In genomic region chr1:61997711-61998110, GRCm38 (mm10) we compare ENCODE assay signal across 19 mouse cellular contexts.
DNase-seq lines count a peak whose midpoint lies in the region; ATAC-seq and TF ChIP-seq lines count a peak whose summit lies in the region.
"Had no signal": no experiment of that assay in that cellular context is flagged by ENCODE, and none has a peak within 500 bp of the region (broad histone marks: within the 10 kb centered on the region; RNA-seq: fewer than 3 reads in every experiment).

No protein-coding gene starts in this region.

- H3K4me2 ChIP-seq in midbrain, embryonic 11.5 days, result no peak overlapping the region
- no peak overlapping the region for H3K4me2 ChIP-seq in midbrain, postnatal 0 days (ENCODE audit: low read depth, low read length, poor library complexity, severe bottlenecking)
- H3K4me2 ChIP-seq in forebrain, embryonic 12.5 days, result no peak overlapping the region
- H3K4me2 ChIP-seq in forebrain, postnatal 0 days (ENCODE audit: low read depth), result no peak overlapping the region
- H3K4me2 ChIP-seq: kidney, embryonic 15.5 days; liver, embryonic 15.5 days; neural tube, embryonic 12.5 days had no signal

- H3K27me3 ChIP-seq in midbrain, embryonic 11.5 days (ENCODE audit: control insufficient read depth, insufficient read depth, low read length), result no peaks in the 10 kb centered on the region
- no peaks in the 10 kb centered on the region for H3K27me3 ChIP-seq in midbrain, postnatal 0 days (ENCODE audit: insufficient read depth, low read length)
- no peaks in the 10 kb centered on the region for H3K27me3 ChIP-seq in forebrain, embryonic 12.5 days
- H3K27me3 ChIP-seq in forebrain, postnatal 0 days (ENCODE audit: insufficient read depth, low read length), result no peaks in the 10 kb centered on the region
- H3K27me3 ChIP-seq: kidney, embryonic 15.5 days; liver, embryonic 15.5 days; neural tube, embryonic 12.5 days had no signal

- DNase-seq in midbrain, embryonic 11.5 days (ENCODE audit: low spot score, missing footprints), result no peak
- DNase-seq in midbrain, postnatal 0 days (ENCODE audit: low spot score), result no peak
- no peak for DNase-seq in forebrain, postnatal 0 days
- DNase-seq in retina, postnatal 1 day, result peak; percentile 57
- DNase-seq in adrenal gland, postnatal 25 days, result no peak
- DNase-seq: adrenal gland, adult 8-10 months; cerebellum, adult 11 months; cerebellum, postnatal 25 days; gastrocnemius, postnatal 25 days; heart, adult 2 months; heart, postnatal 4 days; layer of hippocampus, postnatal 36 days; thymus, postnatal 25 days had no signal

- TF ChIP-seq CTCF in midbrain, postnatal 0 days (IDR thresholded peaks at IDR 0.05), result no peak
- TF ChIP-seq CTCF in forebrain, postnatal 0 days (IDR thresholded peaks at IDR 0.05; ENCODE audit: low read depth), result no peak

- H3K27ac ChIP-seq in midbrain, embryonic 11.5 days (ENCODE audit: low read depth, low read length), result no peak overlapping the region
- H3K27ac ChIP-seq in midbrain, postnatal 0 days (ENCODE audit: low read depth, low read length), result no peak overlapping the region
- H3K27ac ChIP-seq in forebrain, embryonic 12.5 days, result no peak overlapping the region; the same call in 1 of the 2 replicates
- H3K27ac ChIP-seq in forebrain, postnatal 0 days (ENCODE audit: low read depth, low read length), result no peak overlapping the region
- H3K27ac ChIP-seq: heart, adult 2 months; kidney, embryonic 15.5 days; liver, embryonic 15.5 days; neural tube, embryonic 12.5 days had no signal

- H3K4me1 ChIP-seq in midbrain, embryonic 11.5 days (ENCODE audit: control insufficient read depth, insufficient read depth, low read length), result peaks cover 5% of the 10 kb centered on the region; the same call in 1 of the 2 replicates
- 0 out of 2 replicates have a peak, but pooled peaks cover 3% of the 10 kb centered on the region for H3K4me1 ChIP-seq in midbrain, postnatal 0 days (ENCODE audit: insufficient read depth, low read length)
- H3K4me1 ChIP-seq in forebrain, embryonic 12.5 days, result peaks cover 12% of the 10 kb centered on the region
- no peaks in the 10 kb centered on the region for H3K4me1 ChIP-seq in forebrain, postnatal 0 days (ENCODE audit: insufficient read depth)
- H3K4me1 ChIP-seq: kidney, embryonic 15.5 days; liver, embryonic 15.5 days; neural tube, embryonic 12.5 days had no signal

- no peaks in the 10 kb centered on the region for H3K9me3 ChIP-seq in midbrain, embryonic 11.5 days (ENCODE audit: control insufficient read depth, low read length)
- H3K9me3 ChIP-seq in midbrain, postnatal 0 days (ENCODE audit: low read length), result no peaks in the 10 kb centered on the region
- no peaks in the 10 kb centered on the region for H3K9me3 ChIP-seq in forebrain, embryonic 12.5 days
- no peaks in the 10 kb centered on the region for H3K9me3 ChIP-seq in forebrain, postnatal 0 days (ENCODE audit: low read length)
- H3K9me3 ChIP-seq: kidney, embryonic 15.5 days; liver, embryonic 15.5 days; neural tube, embryonic 12.5 days had no signal

- no peaks in the 10 kb centered on the region for H3K36me3 ChIP-seq in midbrain, embryonic 11.5 days (ENCODE audit: control insufficient read depth, insufficient read depth, low read length)
- H3K36me3 ChIP-seq in midbrain, postnatal 0 days (ENCODE audit: insufficient read depth, low read length), result no peaks in the 10 kb centered on the region
- no peaks in the 10 kb centered on the region for H3K36me3 ChIP-seq in forebrain, embryonic 12.5 days (replicated peaks)
- H3K36me3 ChIP-seq in forebrain, postnatal 0 days (ENCODE audit: insufficient read depth), result no peaks in the 10 kb centered on the region
- H3K36me3 ChIP-seq: kidney, embryonic 15.5 days; liver, embryonic 15.5 days; neural tube, embryonic 12.5 days had no signal

- peak; percentile 63 for ATAC-seq in midbrain, embryonic 11.5 days (ENCODE audit: low FRiP score)
- ATAC-seq in midbrain, postnatal 0 days (ENCODE audit: low FRiP score), result no peak
- ATAC-seq in forebrain, embryonic 12.5 days (ENCODE audit: low FRiP score), result peak; percentile 79
- ATAC-seq in forebrain, postnatal 0 days, result peak; percentile 40; the same call in 1 of the 2 replicates
- ATAC-seq in erythroid progenitor cell, adult 5-6 weeks (replicated peaks; ENCODE audit: low FRiP score, poor library complexity, severe bottlenecking), result no peak
- ATAC-seq: intestine, embryonic 16.5 days had no signal

- 25% methylated on average over 3 of the region's 3 CpGs for WGBS in midbrain, embryonic 11.5 days
- WGBS in midbrain, postnatal 0 days, result 21% methylated on average over 3 of the region's 3 CpGs
- 16% methylated on average over 3 of the region's 3 CpGs for WGBS in forebrain, embryonic 12.5 days
- WGBS in forebrain, postnatal 0 days, result 18% methylated on average over 3 of the region's 3 CpGs

- no peak overlapping the region for H3K9ac ChIP-seq in midbrain, embryonic 11.5 days (ENCODE audit: low read length)
- H3K9ac ChIP-seq in midbrain, postnatal 0 days (replicated peaks; ENCODE audit: low read length, poor library complexity, severe bottlenecking), result no peak overlapping the region
- no peak overlapping the region for H3K9ac ChIP-seq in forebrain, embryonic 12.5 days
- H3K9ac ChIP-seq in forebrain, postnatal 0 days, result no peak overlapping the region
- H3K9ac ChIP-seq: kidney, embryonic 15.5 days; liver, embryonic 15.5 days; neural tube, embryonic 12.5 days had no signal

- no peak overlapping the region for H3K4me3 ChIP-seq in midbrain, embryonic 11.5 days (ENCODE audit: low read depth, low read length)
- H3K4me3 ChIP-seq in midbrain, postnatal 0 days (ENCODE audit: low read depth, low read length), result no peak overlapping the region
- H3K4me3 ChIP-seq in forebrain, embryonic 12.5 days (replicated peaks), result no peak overlapping the region
- no peak overlapping the region for H3K4me3 ChIP-seq in forebrain, postnatal 0 days (ENCODE audit: low read depth, low read length)
- H3K4me3 ChIP-seq: heart, adult 2 months; kidney, embryonic 15.5 days; liver, embryonic 15.5 days; neural tube, embryonic 12.5 days had no signal

Comparison
In these comparisons a context has a peak if more than half of its experiments do, and no peak if none do; other contexts are left out.
1. ATAC-seq: peak in midbrain, embryonic 11.5 days (single experiment), forebrain, embryonic 12.5 days (single experiment) and forebrain, postnatal 0 days (single experiment); none in midbrain, postnatal 0 days (single experiment) and erythroid progenitor cell, adult 5-6 weeks (single experiment).